Mouse (Mus musculus) forebrain, postnatal 0 days (tissue): Measurements from ENCODE around the gene Smchd1. TPM values are rescaled to one million over a fixed set of nuclear protein-coding genes. Genes with fewer than 3 reads are reported as not detected.

Experiments used
- ATAC-seq: fragments of 200-750 bp; cut with Nextera tagmentation; 2 replicates; pipeline ENCODE4 v1.8.0; 2017; ENCODE audit warnings: mild to moderate bottlenecking, moderate library complexity
- DNase-seq: peaks from one replicate; pipeline ENCODE4 v3.0.0-alpha.2; 2015
- H3K27ac ChIP-seq: fragments of 300-500 bp; sonication (generic); 2 replicates; pipeline ENCODE4 v1.5.1; 2014; ENCODE audit warnings: low read depth, mild to moderate bottlenecking, antibody characterized with exemption, low read length, moderate library complexity, mixed read lengths
- H3K27me3 ChIP-seq: fragments of 300-500 bp; sonication (generic); 2 replicates; pipeline ENCODE4 v1.6.1; 2014; ENCODE audit warnings: mild to moderate bottlenecking, low read length, mixed read lengths; ENCODE audit not compliant: insufficient read depth
- H3K36me3 ChIP-seq: fragments of 300-500 bp; sonication (generic); 2 replicates; pipeline ENCODE4 v1.6.1; 2014; ENCODE audit warnings: mild to moderate bottlenecking, moderate library complexity; ENCODE audit not compliant: insufficient read depth
- H3K4me1 ChIP-seq: fragments of 300-500 bp; sonication (generic); 2 replicates; pipeline ENCODE4 v1.6.1; 2014; ENCODE audit warnings: antibody characterized with exemption; ENCODE audit not compliant: insufficient read depth
- H3K4me2 ChIP-seq: fragments of 300-500 bp; sonication (generic); 2 replicates; pipeline ENCODE4 v1.6.1; 2014; ENCODE audit warnings: low read depth, mild to moderate bottlenecking, moderate library complexity
- H3K4me3 ChIP-seq: fragments of 300-500 bp; sonication (generic); 2 replicates; pipeline ENCODE4 v1.5.1; 2014; ENCODE audit warnings: low read depth, low read length, mixed read lengths
- H3K9ac ChIP-seq: fragments of 300-500 bp; sonication (generic); 2 replicates; pipeline ENCODE4 v1.6.1; 2014; ENCODE audit warnings: mild to moderate bottlenecking
- H3K9me3 ChIP-seq: fragments of 300-500 bp; sonication (generic); 2 replicates; pipeline ENCODE4 v1.6.1; 2016; ENCODE audit warnings: low read length
- CTCF ChIP-seq: sonication (generic); IDR thresholded peaks from 2 replicates; pipeline ENCODE4 v1.5.1; 2016; ENCODE audit warnings: antibody characterized with exemption, control low read depth, low read depth
- WGBS: fragments of 180-500 bp; shearing (Covaris S2); extraction: QIAGEN DNeasy Blood & Tissue Kit; methylation state at CpG from one replicate; pipeline ENCODE4 v1.1.7; 2014; 5-methylcytosine and 5-hydroxymethylcytosine counted together
- polyA plus RNA-seq: library from polyadenylated mRNA; unstranded; fragments of >200 nt; fragmentation: Nextera tagmentation; extraction: Ambion mirVana; gene quantifications from 2 replicates; pipeline ENCODE4 v1.2.1, GENCODE M21; 2015
- total RNA-seq: library from RNA; depleted of rRNA; stranded (reverse); fragments of >200 nt; gene quantifications from 2 replicates; pipeline ENCODE4 v1.2.3, GENCODE M21; 2014

Smchd1 gene
- total and polyA plus RNA-seq, 2 experiments from 2014 or later = 35.4 to 58.7 TPM

GRCm38 (mm10) chr17:71310486-71311339 is 164.4 kb downstream of the Smchd1 start:
- H3K27me3 ChIP-seq = peaks cover 22% of the 10 kb centered on the region; the same call in 1 of the 2 replicates
- no peak for TF ChIP-seq CTCF
- peak overlapping the region; percentile 100 for H3K4me2 ChIP-seq
- no peaks in the 10 kb centered on the region for H3K36me3 ChIP-seq
- peak; percentile 57 for ATAC-seq
- H3K27ac ChIP-seq = no peak overlapping the region
- 3% methylated on average over 56 of the region's 67 CpGs for WGBS
- no peaks in the 10 kb centered on the region for H3K9me3 ChIP-seq
- no peak for DNase-seq
- peak overlapping the region; percentile 59 for H3K9ac ChIP-seq
- peaks cover 10% of the 10 kb centered on the region; the same call in 1 of the 2 replicates for H3K4me1 ChIP-seq
- H3K4me3 ChIP-seq = peak overlapping the region; percentile 58

GRCm38 (mm10) chr17:71309711-71310485 is 165.2 kb downstream of the Smchd1 start:
- Histone ChIP-seq H3K9ac (peak overlapping the region; percentile 59), H3K36me3 (no peaks in the 10 kb centered on the region), H3K4me2 (peak overlapping the region; percentile 100), H3K27ac (no peak overlapping the region), H3K4me3 (peak overlapping the region; percentile 58), H3K9me3 (no peaks in the 10 kb centered on the region), H3K27me3 (peaks cover 22% of the 10 kb centered on the region; the same call in 1 of the 2 replicates), H3K4me1 (peaks cover 10% of the 10 kb centered on the region; the same call in 1 of the 2 replicates)
- 5% methylated on average over 23 of the region's 23 CpGs for WGBS
- ATAC-seq = no peak
- TF ChIP-seq CTCF = no peak
- DNase-seq = peak; percentile 47

- TF ChIP-seq CTCF = no peak
- no peak for DNase-seq
These were observed 166.0 kb downstream of the Smchd1 start for GRCm38 (mm10) chr17:71309141-71309540.

GRCm38 (mm10) chr17:71308296-71308695 is 166.8 kb downstream of the Smchd1 start:
- Histone ChIP-seq H3K27me3 (peaks cover 22% of the 10 kb centered on the region; the same call in 1 of the 2 replicates), H3K4me3 (no peak overlapping the region), H3K9ac (no peak overlapping the region), H3K4me1 (peaks cover 10% of the 10 kb centered on the region; the same call in 1 of the 2 replicates), H3K9me3 (no peaks in the 10 kb centered on the region), H3K4me2 (no peak overlapping the region), H3K36me3 (no peaks in the 10 kb centered on the region), H3K27ac (no peak overlapping the region)
- no peak for DNase-seq
- ATAC-seq = no peak
- 89% methylated on average over 5 of the region's 5 CpGs for WGBS
- no peak for TF ChIP-seq CTCF

More at GRCm38 (mm10) chr17:71309141-71309540, 166.0 kb downstream of the Smchd1 start:
- Histone ChIP-seq H3K4me3 (no peak overlapping the region), H3K9ac (no peak overlapping the region), H3K27me3 (peaks cover 22% of the 10 kb centered on the region; the same call in 1 of the 2 replicates), H3K36me3 (no peaks in the 10 kb centered on the region), H3K4me2 (0 out of 2 replicates have a peak overlapping the region, but pooled peaks have one; percentile 100), H3K27ac (no peak overlapping the region), H3K9me3 (no peaks in the 10 kb centered on the region), H3K4me1 (peaks cover 10% of the 10 kb centered on the region; the same call in 1 of the 2 replicates)
- 11% methylated on average over 14 of the region's 14 CpGs for WGBS
- ATAC-seq = no peak

- Histone ChIP-seq H3K36me3 (no peaks in the 10 kb centered on the region), H3K9ac (no peak overlapping the region), H3K27ac (no peak overlapping the region), H3K4me3 (no peak overlapping the region), H3K9me3 (no peaks in the 10 kb centered on the region), H3K4me2 (no peak overlapping the region), H3K4me1 (peaks cover 10% of the 10 kb centered on the region; the same call in 1 of the 2 replicates), H3K27me3 (peaks cover 22% of the 10 kb centered on the region; the same call in 1 of the 2 replicates)
- no peak for TF ChIP-seq CTCF
- WGBS = 90% methylated on average over 10 of the region's 10 CpGs
- DNase-seq (no peak), ATAC-seq (no peak)
These were observed 167.8 kb downstream of the Smchd1 start for GRCm38 (mm10) chr17:71307251-71307790.

GRCm38 (mm10) chr17:71306716-71307115 is 168.4 kb downstream of the Smchd1 start:
- Histone ChIP-seq H3K36me3 (no peaks in the 10 kb centered on the region), H3K4me3 (no peak overlapping the region), H3K9me3 (no peaks in the 10 kb centered on the region), H3K4me1 (peaks cover 10% of the 10 kb centered on the region; the same call in 1 of the 2 replicates), H3K27me3 (peaks cover 18% of the 10 kb centered on the region; the same call in 1 of the 2 replicates), H3K27ac (no peak overlapping the region), H3K4me2 (no peak overlapping the region), H3K9ac (no peak overlapping the region)
- WGBS = 90% methylated on average over 4 of the region's 4 CpGs
- ATAC-seq (no peak), DNase-seq (no peak)
- no peak for TF ChIP-seq CTCF
